Mouse (Mus musculus) megakaryocyte, embryonic 14.5 days (primary cell): ENCODE results near the gene Slc25a43.

Experiments used
- FLI1 ChIP-seq: IDR thresholded peaks from 2 replicates; pipeline ENCODE4 v1.6.1; 2012; ENCODE audit warnings: low read length, inconsistent platforms, mixed read lengths
- GATA1 ChIP-seq: IDR thresholded peaks from 3 replicates; pipeline ENCODE4 v1.6.1; 2012; ENCODE audit warnings: mixed read lengths, low read length, inconsistent platforms, borderline replicate concordance

- TF ChIP-seq GATA1 (no peak), FLI1 (no peak)
These were observed 3.1 kb upstream of the Slc25a43 start for GRCm38 (mm10) chrX:36740124-36740951.
